Mouse (Mus musculus) urinary bladder, postnatal 25 days (tissue): ENCODE results near the gene Tmtc2.

Experiments
- DNase-seq: peaks from one replicate; pipeline ENCODE4 v3.0.0; 2022; ENCODE audit warnings: low spot score

The Tmtc2 gene

GRCm38 (mm10) chr10:105495248-105495647, 79.0 kb downstream of the Tmtc2 start:
- DNase-seq: no peak

DNA sequence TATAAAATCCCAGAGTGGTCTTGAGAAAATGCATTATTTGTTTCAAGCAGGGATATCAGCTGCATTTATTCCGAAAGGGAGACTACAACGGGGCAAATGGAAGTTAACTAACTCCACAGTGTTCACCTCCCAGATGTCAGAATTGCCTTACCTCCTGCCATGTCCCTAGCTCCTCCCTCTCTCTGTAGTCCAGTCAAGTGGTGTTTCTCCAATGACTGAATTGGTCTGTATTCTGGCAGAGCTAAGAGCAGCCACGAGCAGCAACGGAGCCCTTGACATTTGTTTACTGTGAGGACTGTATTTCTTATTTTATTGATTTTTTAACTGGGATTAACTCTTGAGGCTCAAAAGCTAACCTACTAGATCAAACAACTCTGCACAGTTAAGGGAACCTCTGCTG, 81.8 kb downstream of the Tmtc2 start:
- DNase-seq: no peak

DNA sequence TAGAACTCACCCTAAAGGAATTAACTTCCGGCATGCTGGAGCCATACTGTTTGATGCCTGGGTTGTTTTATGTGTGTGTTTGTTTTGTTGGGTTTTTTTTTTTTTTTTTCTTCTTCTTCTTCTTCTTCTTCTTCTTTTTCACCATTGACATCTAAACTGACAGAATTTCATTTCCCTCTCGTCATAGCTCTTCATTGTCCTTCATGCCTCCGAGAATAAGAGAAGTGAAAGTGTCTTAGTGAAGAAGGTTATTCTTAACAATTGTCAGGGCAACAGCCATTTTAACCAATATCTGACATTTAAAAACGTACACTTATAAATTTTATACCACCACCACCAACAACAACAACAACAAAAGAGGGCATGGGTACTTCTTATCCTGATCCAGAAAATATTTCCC, 83.5 kb downstream of the Tmtc2 start:
- no peak for DNase-seq

DNA sequence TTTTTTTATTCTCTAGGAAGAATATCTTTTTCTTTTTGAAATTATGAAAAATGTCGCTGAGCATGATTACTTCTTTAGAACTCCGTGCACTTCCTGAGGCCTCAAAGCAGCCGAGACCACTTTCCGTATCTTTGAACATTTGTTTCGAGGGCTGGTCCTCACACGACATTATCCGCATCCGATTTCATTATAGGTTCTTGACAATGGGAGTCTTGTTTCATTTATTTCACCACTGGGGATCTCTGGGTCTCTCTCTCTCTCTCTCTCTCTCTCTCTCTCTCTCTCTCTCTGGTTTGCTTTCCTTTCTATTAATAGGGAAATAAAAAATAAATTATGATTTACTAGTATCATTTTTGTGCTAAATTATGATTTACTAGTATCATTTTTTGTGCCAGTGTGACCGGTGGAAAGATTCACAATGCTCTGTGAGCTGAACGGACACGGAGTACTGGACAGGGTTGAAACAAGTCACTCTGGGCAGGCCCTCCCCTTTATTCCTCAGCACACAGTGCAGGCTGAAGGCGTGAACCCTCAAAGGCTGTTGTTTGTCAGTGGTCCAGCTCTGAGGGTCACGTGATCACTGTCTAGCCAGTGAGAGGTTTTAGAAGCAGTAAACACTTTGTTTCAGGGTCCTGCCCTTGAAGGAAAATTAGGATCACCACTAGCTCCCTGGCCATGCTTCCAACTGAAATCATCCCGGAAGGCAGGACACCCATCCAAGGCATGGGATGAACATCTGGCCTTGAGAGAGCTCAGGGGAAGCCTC, 84.1 kb downstream of the Tmtc2 start:
- no peak for DNase-seq

GRCm38 (mm10) chr10:105486977-105487376, 87.3 kb downstream of the Tmtc2 start:
- DNase-seq: no peak

GRCm38 (mm10) chr10:105484355-105485094, 89.7 kb downstream of the Tmtc2 start:
- DNase-seq: no peak

- DNase-seq: no peak
These were observed 94.5 kb downstream of the Tmtc2 start for GRCm38 (mm10) chr10:105479771-105480170.

DNA sequence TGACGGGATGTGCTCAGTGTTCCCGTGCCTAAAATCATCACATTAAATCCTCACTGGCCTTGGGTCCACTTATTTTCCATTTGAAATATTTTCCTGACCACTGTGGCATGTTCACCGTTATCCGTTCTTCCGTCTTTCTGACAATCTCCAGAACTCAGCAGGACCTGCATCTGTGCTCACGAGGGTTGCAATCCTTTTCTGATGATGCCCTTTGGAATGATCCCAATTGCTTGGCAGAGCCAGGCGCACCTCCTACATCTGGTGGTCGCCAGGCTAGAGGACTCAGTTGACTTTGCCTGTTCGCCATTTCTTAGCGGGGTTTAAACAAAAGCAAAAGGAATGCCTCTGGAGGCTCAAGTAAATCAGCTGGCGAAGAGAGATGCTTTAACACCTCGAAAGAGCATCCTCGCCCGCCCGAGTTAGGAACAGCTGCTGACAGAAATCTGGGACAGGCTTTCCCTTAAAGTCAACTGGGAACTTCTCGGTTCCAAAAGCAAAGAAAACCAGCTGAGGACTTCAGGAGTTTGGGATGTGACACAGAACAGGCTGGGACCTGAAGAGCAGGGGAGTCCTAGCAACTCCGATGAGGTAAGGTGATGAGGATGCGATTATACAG, 96.5 kb downstream of the Tmtc2 start:
- DNase-seq: no peak

GRCm38 (mm10) chr10:105474162-105474830, 100.0 kb downstream of the Tmtc2 start:
- no peak for DNase-seq

DNA sequence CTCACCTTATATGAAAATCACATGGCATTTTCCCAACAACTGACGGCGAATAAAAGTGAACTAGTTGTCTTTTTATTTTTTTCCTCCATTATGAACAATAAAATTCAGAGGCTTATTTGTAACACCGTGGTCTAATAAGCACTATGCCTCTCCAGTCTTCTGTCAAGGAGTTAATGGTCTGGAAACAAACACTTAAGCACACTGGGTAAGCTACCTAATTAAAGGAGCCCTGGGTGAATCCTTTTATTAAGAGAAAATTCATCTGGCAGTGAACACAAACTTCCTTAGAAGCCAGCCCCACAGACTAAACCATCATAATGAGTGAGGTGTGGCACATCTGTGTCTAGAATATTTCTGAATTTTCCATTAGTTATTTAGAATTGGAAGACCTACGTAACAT, 109.9 kb downstream of the Tmtc2 start:
- no peak for DNase-seq

GRCm38 (mm10) chr10:105453441-105453840, 120.8 kb downstream of the Tmtc2 start:
- no peak for DNase-seq

- DNase-seq: no peak
These were observed 127.1 kb downstream of the Tmtc2 start for GRCm38 (mm10) chr10:105447191-105447590.

- no peak for DNase-seq
These were observed 129.9 kb downstream of the Tmtc2 start for GRCm38 (mm10) chr10:105444309-105444708.

DNA sequence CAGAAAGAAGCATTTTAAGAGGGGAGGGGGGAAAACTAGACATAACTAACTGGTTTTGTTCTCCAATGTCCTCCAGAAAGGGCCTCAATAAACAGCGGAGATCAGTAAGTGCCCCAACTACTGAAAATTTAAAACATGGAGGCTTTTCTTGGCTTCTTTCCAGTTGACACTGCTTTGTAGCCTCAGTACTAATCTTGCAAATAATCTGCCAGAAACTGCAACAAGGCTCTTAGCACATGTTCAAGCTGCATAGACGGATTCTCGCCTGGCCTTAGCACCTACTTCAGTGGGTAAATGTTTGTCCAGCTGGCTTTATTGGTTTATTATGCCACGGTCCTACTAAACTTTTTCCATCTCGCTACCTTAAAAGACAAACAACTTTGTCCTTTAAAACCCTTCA, 139.4 kb downstream of the Tmtc2 start:
- DNase-seq: no peak

GRCm38 (mm10) chr10:105430885-105431284, 143.4 kb downstream of the Tmtc2 start:
- no peak for DNase-seq

DNA sequence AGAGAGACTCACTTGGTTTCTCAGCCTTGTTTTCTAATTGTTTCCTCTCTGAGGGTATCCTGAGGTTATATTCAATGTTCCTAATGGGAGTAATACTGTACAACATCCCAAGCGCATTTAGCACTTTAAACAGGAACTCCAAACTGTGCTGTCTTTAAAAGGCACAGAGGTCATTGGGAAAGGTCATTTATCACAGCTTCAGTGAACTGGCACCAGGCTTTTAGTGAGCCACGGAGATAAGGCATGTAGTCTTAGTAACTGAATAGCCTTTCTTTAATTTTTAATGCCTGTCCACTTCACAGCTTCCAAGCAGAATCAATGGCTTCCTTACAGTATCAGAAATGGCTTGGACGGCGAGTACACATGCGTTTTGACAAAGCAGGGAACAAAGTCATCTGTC, 144.0 kb downstream of the Tmtc2 start:
- no peak for DNase-seq

GRCm38 (mm10) chr10:105428080-105428479, 146.2 kb downstream of the Tmtc2 start:
- DNase-seq: no peak

GRCm38 (mm10) chr10:105427625-105428024, 146.6 kb downstream of the Tmtc2 start:
- DNase-seq: no peak

DNA sequence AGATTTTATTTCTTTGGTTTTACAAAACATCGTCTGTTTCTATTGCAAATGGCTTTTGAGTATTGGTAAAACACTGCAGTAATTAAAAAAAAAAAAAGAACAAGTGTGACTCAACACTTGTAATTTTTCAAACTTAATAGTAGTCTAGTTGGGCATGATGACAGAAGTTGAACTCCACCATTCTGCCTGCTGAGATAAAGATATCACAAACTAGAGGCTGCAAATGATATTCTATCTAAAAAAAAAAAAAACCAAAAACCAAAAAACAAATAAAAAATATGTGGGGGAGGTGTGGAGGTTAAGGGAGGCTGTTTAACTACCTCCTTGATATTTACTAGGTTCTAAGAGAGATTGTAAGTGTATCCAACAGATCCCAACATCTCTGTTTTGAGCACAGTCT, 149.2 kb downstream of the Tmtc2 start:
- no peak for DNase-seq

GRCm38 (mm10) chr10:105423187-105423586, 151.1 kb downstream of the Tmtc2 start:
- DNase-seq: no peak

GRCm38 (mm10) chr10:105417845-105418383, 156.3 kb downstream of the Tmtc2 start:
- no peak for DNase-seq

DNA sequence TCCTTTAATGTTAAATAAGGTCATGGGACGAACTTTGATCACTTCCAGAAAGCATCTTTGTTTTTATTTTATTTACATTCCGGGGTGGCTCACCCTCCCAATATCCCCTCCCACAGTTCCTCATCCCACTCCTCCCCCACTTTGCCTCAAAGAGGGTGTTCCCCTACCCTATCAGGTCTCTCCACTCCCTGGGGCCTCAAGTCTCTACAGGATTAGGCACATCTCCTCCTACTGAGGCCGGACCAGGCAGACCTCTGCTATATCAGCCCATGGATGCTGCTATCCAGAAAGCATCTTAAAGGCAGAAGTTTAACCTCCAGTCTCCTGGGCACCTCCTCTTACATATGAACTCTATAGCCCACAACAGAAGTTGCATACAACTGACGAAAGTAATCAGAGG, 157.7 kb downstream of the Tmtc2 start:
- no peak for DNase-seq
